Mouse (Mus musculus): Measurements from ENCODE around the gene Sec14l5. TPM values are rescaled to one million over a fixed set of nuclear protein-coding genes. Genes with fewer than 3 reads are reported as not detected.

Gene Sec14l5
- polyA plus RNA-seq, 1 experiment from 2014 or later, result 0.27 TPM

DNA sequence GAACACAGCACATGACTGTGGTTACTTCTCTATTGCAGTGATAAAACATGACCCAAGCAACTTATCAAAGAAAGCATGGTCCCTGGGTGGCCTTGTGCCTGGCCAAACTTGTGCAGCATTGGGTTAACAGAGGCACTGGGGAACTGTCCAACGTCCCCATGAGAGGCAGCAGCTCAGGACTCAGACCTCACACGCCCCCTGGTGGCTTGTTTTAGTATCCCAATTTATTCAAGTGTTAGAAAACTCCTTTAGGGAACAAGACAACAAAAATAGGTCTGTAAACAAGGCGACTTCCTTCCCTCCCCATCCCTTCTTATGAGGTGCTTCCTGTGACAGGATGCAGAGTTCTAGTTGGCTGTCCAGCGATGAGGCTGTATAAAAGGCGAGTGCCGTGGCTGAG lies 48.2 kb downstream of the Sec14l5 start:
- no peak overlapping the region for H3K4me2 ChIP-seq (ENCODE audit: low read depth, low read length)
- H3K4me3 ChIP-seq (replicated peaks; ENCODE audit: low read length), result no peak overlapping the region
- no peak for ATAC-seq (ENCODE audit: insufficient read depth, low FRiP score)
- H3K9ac ChIP-seq (ENCODE audit: low read length), result no peak overlapping the region
- WGBS, result 35% methylated on average over 6 of the region's 6 CpGs
- no peaks in the 10 kb centered on the region for H3K36me3 ChIP-seq (ENCODE audit: control insufficient read depth, insufficient read depth, low read length)
- no peak overlapping the region for H3K27ac ChIP-seq (ENCODE audit: low read length)
- no peaks in the 10 kb centered on the region for H3K4me1 ChIP-seq (ENCODE audit: control insufficient read depth, insufficient read depth, low read length)
- no peaks in the 10 kb centered on the region for H3K27me3 ChIP-seq (ENCODE audit: control insufficient read depth, insufficient read depth, low read length)
- H3K9me3 ChIP-seq (replicated peaks; ENCODE audit: control insufficient read depth, low read length), result no peaks in the 10 kb centered on the region; the same call in 1 of the 2 replicates

- ATAC-seq (ENCODE audit: insufficient read depth, low FRiP score), result no peak
- 8% methylated on average over 4 of the region's 4 CpGs for WGBS
- H3K9ac ChIP-seq (ENCODE audit: low read length), result peak overlapping the region; percentile 71; the same call in 1 of the 2 replicates
These were observed 55.8 kb downstream of the Sec14l5 start for GRCm38 (mm10) chr16:5202681-5203080.

DNA sequence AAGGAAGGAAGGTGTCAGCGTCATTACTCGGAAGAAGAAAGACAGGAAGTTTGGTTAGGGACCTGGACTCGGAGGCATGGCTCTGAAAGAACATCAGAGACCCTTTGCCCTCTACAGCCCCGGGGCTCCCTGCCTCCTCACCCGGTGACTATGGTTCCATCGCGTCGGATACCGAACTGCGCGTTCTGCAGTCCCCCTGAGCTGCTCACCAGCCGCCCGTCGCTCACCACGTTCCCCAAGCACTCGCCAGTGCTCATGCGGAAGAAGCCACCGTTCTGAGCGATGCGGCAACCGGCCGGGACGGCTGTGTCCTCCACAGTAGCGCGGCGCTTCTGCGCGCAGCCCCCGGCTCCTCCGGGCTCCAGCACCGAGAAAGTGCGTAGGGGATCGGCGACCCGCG lies 56.3 kb downstream of the Sec14l5 start:
- H3K27ac ChIP-seq (ENCODE audit: low read length), result no peak overlapping the region
- peak; percentile 26; the same call in 1 of the 2 replicates for ATAC-seq (ENCODE audit: insufficient read depth, low FRiP score)
- 2% methylated on average over 36 of the region's 36 CpGs for WGBS

More at GRCm38 (mm10) chr16:5202681-5203080, 55.8 kb downstream of the Sec14l5 start:
- no peaks in the 10 kb centered on the region for H3K36me3 ChIP-seq (ENCODE audit: control insufficient read depth, insufficient read depth, low read length)
- H3K27ac ChIP-seq (ENCODE audit: low read length), result no peak overlapping the region
- peak overlapping the region; percentile 74 for H3K4me2 ChIP-seq (ENCODE audit: low read depth, low read length)
- no peaks in the 10 kb centered on the region for H3K27me3 ChIP-seq (ENCODE audit: control insufficient read depth, insufficient read depth, low read length)
- no peaks in the 10 kb centered on the region for H3K9me3 ChIP-seq (replicated peaks; ENCODE audit: control insufficient read depth, low read length)
- peak overlapping the region; percentile 70 for H3K4me3 ChIP-seq (replicated peaks; ENCODE audit: low read length)
- H3K4me1 ChIP-seq (ENCODE audit: control insufficient read depth, insufficient read depth, low read length), result peaks cover 5% of the 10 kb centered on the region; the same call in 1 of the 2 replicates

GRCm38 (mm10) chr16:5203668-5204433 lies 56.9 kb downstream of the Sec14l5 start, which contains the start of gene Nagpa:
Gene Nagpa (minus strand): TSS chr16:5204012.
- peak within 1 kb of the TSS; percentile 74 for H3K4me2 ChIP-seq (ENCODE audit: low read depth, low read length)
- ATAC-seq (ENCODE audit: insufficient read depth, low FRiP score), result peak; percentile 90
- H3K27ac ChIP-seq (ENCODE audit: low read length), result no peak within 1 kb of the TSS
- H3K27me3 ChIP-seq (ENCODE audit: control insufficient read depth, insufficient read depth, low read length), result no peaks in the 10 kb centered on the region
- no peaks in the 10 kb centered on the region for H3K9me3 ChIP-seq (replicated peaks; ENCODE audit: control insufficient read depth, low read length)
- H3K36me3 ChIP-seq (ENCODE audit: control insufficient read depth, insufficient read depth, low read length), result no peaks in the 10 kb centered on the region
- H3K9ac ChIP-seq (ENCODE audit: low read length), result peak within 1 kb of the TSS; percentile 71
- WGBS, result 4% methylated on average over 40 of the region's 40 CpGs
- H3K4me1 ChIP-seq (ENCODE audit: control insufficient read depth, insufficient read depth, low read length), result peaks cover 5% of the 10 kb centered on the region; the same call in 1 of the 2 replicates
- peak within 1 kb of the TSS; percentile 70 for H3K4me3 ChIP-seq (replicated peaks; ENCODE audit: low read length)

More for the DNA sequence above, 56.3 kb downstream of the Sec14l5 start:
- Histone ChIP-seq H3K36me3 (ENCODE audit: control insufficient read depth, insufficient read depth, low read length) (no peaks in the 10 kb centered on the region), H3K9ac (ENCODE audit: low read length) (peak overlapping the region; percentile 71), H3K4me1 (ENCODE audit: control insufficient read depth, insufficient read depth, low read length) (peaks cover 5% of the 10 kb centered on the region; the same call in 1 of the 2 replicates), H3K4me2 (ENCODE audit: low read depth, low read length) (peak overlapping the region; percentile 74), H3K9me3 (replicated peaks; ENCODE audit: control insufficient read depth, low read length) (no peaks in the 10 kb centered on the region), H3K4me3 (replicated peaks; ENCODE audit: low read length) (peak overlapping the region; percentile 70), H3K27me3 (ENCODE audit: control insufficient read depth, insufficient read depth, low read length) (no peaks in the 10 kb centered on the region)

DNA sequence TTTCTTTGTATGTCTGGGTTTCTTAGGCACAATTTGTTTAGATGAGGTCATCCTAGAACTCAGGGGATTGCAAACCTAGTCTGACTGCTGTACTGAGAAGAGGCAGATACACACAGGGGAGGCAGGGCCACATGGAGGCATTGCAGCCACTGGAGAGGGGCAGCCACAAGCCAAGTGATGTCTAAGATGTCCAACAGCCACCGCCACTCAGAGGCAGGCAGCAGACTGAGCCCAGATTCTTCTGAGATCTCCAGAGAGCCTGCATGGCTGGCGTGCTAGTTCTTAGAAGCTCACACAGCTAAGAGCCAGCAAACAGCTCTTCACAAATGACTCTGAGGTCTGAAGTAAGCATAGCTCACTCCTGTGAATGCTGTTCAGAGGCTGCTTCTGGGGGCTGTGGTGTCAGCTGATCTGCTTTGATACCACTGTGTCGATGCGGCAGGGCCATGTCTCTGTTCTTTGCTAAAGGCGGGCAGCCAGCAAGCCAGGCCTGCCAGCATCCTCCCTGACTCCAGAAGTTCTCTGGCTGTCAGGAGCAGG lies 58.6 kb downstream of the Sec14l5 start:
- ATAC-seq (ENCODE audit: insufficient read depth, low FRiP score), result no peak
- Histone ChIP-seq H3K36me3 (ENCODE audit: control insufficient read depth, insufficient read depth, low read length) (no peaks in the 10 kb centered on the region), H3K4me2 (ENCODE audit: low read depth, low read length) (no peak overlapping the region), H3K27ac (ENCODE audit: low read length) (no peak overlapping the region), H3K9ac (ENCODE audit: low read length) (no peak overlapping the region), H3K27me3 (ENCODE audit: control insufficient read depth, insufficient read depth, low read length) (no peaks in the 10 kb centered on the region), H3K4me1 (ENCODE audit: control insufficient read depth, insufficient read depth, low read length) (peaks cover 5% of the 10 kb centered on the region; the same call in 1 of the 2 replicates), H3K4me3 (replicated peaks; ENCODE audit: low read length) (no peak overlapping the region), H3K9me3 (replicated peaks; ENCODE audit: control insufficient read depth, low read length) (no peaks in the 10 kb centered on the region)
- 83% methylated on average over 5 of the region's 5 CpGs for WGBS

GRCm38 (mm10) chr16:5206051-5206450 lies 59.1 kb downstream of the Sec14l5 start:
- Histone ChIP-seq H3K4me1 (ENCODE audit: control insufficient read depth, insufficient read depth, low read length) (peaks cover 5% of the 10 kb centered on the region; the same call in 1 of the 2 replicates), H3K9ac (ENCODE audit: low read length) (no peak overlapping the region), H3K27ac (ENCODE audit: low read length) (no peak overlapping the region), H3K4me2 (ENCODE audit: low read depth, low read length) (no peak overlapping the region), H3K27me3 (ENCODE audit: control insufficient read depth, insufficient read depth, low read length) (no peaks in the 10 kb centered on the region), H3K9me3 (replicated peaks; ENCODE audit: control insufficient read depth, low read length) (no peaks in the 10 kb centered on the region), H3K4me3 (replicated peaks; ENCODE audit: low read length) (no peak overlapping the region), H3K36me3 (ENCODE audit: control insufficient read depth, insufficient read depth, low read length) (no peaks in the 10 kb centered on the region)
- WGBS, result 68% methylated on average over 5 of the region's 5 CpGs
- no peak for ATAC-seq (ENCODE audit: insufficient read depth, low FRiP score)

DNA sequence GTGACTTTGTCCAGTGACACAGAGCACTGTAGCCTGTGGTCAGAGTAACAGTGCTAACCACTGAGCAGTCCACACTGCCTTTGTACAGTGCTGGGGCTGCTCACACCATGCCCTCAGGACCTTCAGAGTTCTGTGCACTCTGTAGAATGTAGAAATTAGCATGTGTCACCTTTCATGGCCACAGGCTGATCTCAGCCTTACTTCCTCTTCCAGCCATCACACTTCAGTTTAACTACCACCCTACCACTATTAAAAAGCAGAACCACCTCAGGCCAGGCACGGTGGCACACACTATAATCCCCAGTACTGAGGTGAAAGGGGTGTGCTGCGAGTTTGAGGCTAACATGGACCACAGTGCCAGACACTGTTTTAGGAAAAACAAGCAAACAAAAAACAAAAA lies 63.5 kb downstream of the Sec14l5 start:
- Histone ChIP-seq H3K27ac (ENCODE audit: low read length) (no peak overlapping the region), H3K4me2 (ENCODE audit: low read depth, low read length) (no peak overlapping the region), H3K27me3 (ENCODE audit: control insufficient read depth, insufficient read depth, low read length) (no peaks in the 10 kb centered on the region), H3K4me3 (replicated peaks; ENCODE audit: low read length) (no peak overlapping the region), H3K9me3 (replicated peaks; ENCODE audit: control insufficient read depth, low read length) (no peaks in the 10 kb centered on the region), H3K4me1 (ENCODE audit: control insufficient read depth, insufficient read depth, low read length) (no peaks in the 10 kb centered on the region), H3K36me3 (ENCODE audit: control insufficient read depth, insufficient read depth, low read length) (no peaks in the 10 kb centered on the region), H3K9ac (ENCODE audit: low read length) (no peak overlapping the region)
- no peak for ATAC-seq (ENCODE audit: insufficient read depth, low FRiP score)
- WGBS, result 75% methylated on average over 2 of the region's 2 CpGs

- WGBS, result 83% methylated on average over 3 of the region's 3 CpGs
- Histone ChIP-seq H3K9ac (ENCODE audit: low read length) (no peak overlapping the region), H3K9me3 (replicated peaks; ENCODE audit: control insufficient read depth, low read length) (no peaks in the 10 kb centered on the region), H3K36me3 (ENCODE audit: control insufficient read depth, insufficient read depth, low read length) (no peaks in the 10 kb centered on the region), H3K4me3 (replicated peaks; ENCODE audit: low read length) (no peak overlapping the region), H3K27ac (ENCODE audit: low read length) (no peak overlapping the region), H3K4me2 (ENCODE audit: low read depth, low read length) (no peak overlapping the region), H3K27me3 (ENCODE audit: control insufficient read depth, insufficient read depth, low read length) (no peaks in the 10 kb centered on the region), H3K4me1 (ENCODE audit: control insufficient read depth, insufficient read depth, low read length) (peaks cover 8% of the 10 kb centered on the region)
- no peak for ATAC-seq (ENCODE audit: insufficient read depth, low FRiP score)
These were observed 65.2 kb downstream of the Sec14l5 start for GRCm38 (mm10) chr16:5212150-5212549.

- H3K4me2 ChIP-seq (ENCODE audit: low read depth, low read length), result no peak overlapping the region
- H3K27ac ChIP-seq (ENCODE audit: low read length), result no peak overlapping the region
- ATAC-seq (ENCODE audit: insufficient read depth, low FRiP score), result no peak
- H3K9me3 ChIP-seq (replicated peaks; ENCODE audit: control insufficient read depth, low read length), result no peaks in the 10 kb centered on the region
- no peaks in the 10 kb centered on the region for H3K36me3 ChIP-seq (ENCODE audit: control insufficient read depth, insufficient read depth, low read length)
- no peaks in the 10 kb centered on the region for H3K27me3 ChIP-seq (ENCODE audit: control insufficient read depth, insufficient read depth, low read length)
- H3K9ac ChIP-seq (ENCODE audit: low read length), result no peak overlapping the region
- 86% methylated on average over 2 of the region's 2 CpGs for WGBS
- peaks cover 8% of the 10 kb centered on the region for H3K4me1 ChIP-seq (ENCODE audit: control insufficient read depth, insufficient read depth, low read length)
- H3K4me3 ChIP-seq (replicated peaks; ENCODE audit: low read length), result no peak overlapping the region
These were observed 67.2 kb downstream of the Sec14l5 start for GRCm38 (mm10) chr16:5214126-5214525.
